Mouse (Mus musculus) stomach, embryonic 16.5 days (tissue): ENCODE data around the gene Npc1l1. TPM values are rescaled to one million over a fixed set of nuclear protein-coding genes. Genes with fewer than 3 reads are reported as not detected.

Experiments
- ATAC-seq: fragments of 200-750 bp; cut with Nextera tagmentation; 2 replicates; pipeline ENCODE4 v1.8.0; 2017; ENCODE audit warnings: moderate number of reproducible peaks, moderate TSS enrichment; ENCODE audit not compliant: insufficient read depth, low FRiP score
- H3K27ac ChIP-seq: fragments of 300-500 bp; sonication (generic); 2 replicates; pipeline ENCODE4 v1.5.1; 2014; ENCODE audit warnings: low read length
- H3K27me3 ChIP-seq: fragments of 300-500 bp; sonication (generic); 2 replicates; pipeline ENCODE4 v1.6.1; 2014; ENCODE audit warnings: low read length, control low read depth, mixed read lengths; ENCODE audit not compliant: control insufficient read depth, insufficient read depth
- H3K36me3 ChIP-seq: fragments of 300-500 bp; sonication (generic); 2 replicates; pipeline ENCODE4 v1.6.1; 2014; ENCODE audit warnings: low read length; ENCODE audit not compliant: control insufficient read depth, insufficient read depth
- H3K4me1 ChIP-seq: fragments of 300-500 bp; sonication (generic); 2 replicates; pipeline ENCODE4 v1.6.1; 2014; ENCODE audit warnings: low read length, control low read depth, mixed read lengths; ENCODE audit not compliant: control insufficient read depth, insufficient read depth
- H3K4me2 ChIP-seq: fragments of 300-500 bp; sonication (generic); 2 replicates; pipeline ENCODE4 v1.6.1; 2014; ENCODE audit warnings: low read depth, low read length, mixed read lengths
- H3K4me3 ChIP-seq: fragments of 300-500 bp; sonication (generic); replicated peaks from 2 replicates; pipeline ENCODE4 v1.5.1; 2014; ENCODE audit warnings: mild to moderate bottlenecking, low read length
- H3K9ac ChIP-seq: fragments of 300-500 bp; sonication (generic); 2 replicates; pipeline ENCODE4 v1.6.1; 2014; ENCODE audit warnings: low read length
- H3K9me3 ChIP-seq: fragments of 300-500 bp; sonication (generic); replicated peaks from 2 replicates; pipeline ENCODE4 v1.6.1; 2016; ENCODE audit warnings: low read length, control low read depth; ENCODE audit not compliant: control insufficient read depth
- WGBS: fragments of 180-500 bp; shearing (Covaris S2); extraction: QIAGEN DNeasy Blood & Tissue Kit; methylation state at CpG from one replicate; pipeline ENCODE4 v1.1.7; 2014; 5-methylcytosine and 5-hydroxymethylcytosine counted together
- polyA plus RNA-seq: library from polyadenylated mRNA; unstranded; fragments of >200 nt; fragmentation: Nextera tagmentation; extraction: Ambion mirVana; gene quantifications from 2 replicates; pipeline ENCODE4 v1.2.1, GENCODE M21; 2015

Npc1l1 gene
- polyA plus RNA-seq, 1 experiment from 2014 or later: 3.5 TPM

- H3K27me3 ChIP-seq: no peaks in the 10 kb centered on the region
- H3K36me3 ChIP-seq: no peaks in the 10 kb centered on the region
- 89% methylated on average over 8 of the region's 8 CpGs for WGBS
- H3K9ac ChIP-seq: no peak overlapping the region
- H3K9me3 ChIP-seq: no peaks in the 10 kb centered on the region
- no peak for ATAC-seq
- peaks cover 8% of the 10 kb centered on the region for H3K4me1 ChIP-seq
- H3K4me3 ChIP-seq: no peak overlapping the region
- no peak overlapping the region for H3K4me2 ChIP-seq
- no peak overlapping the region for H3K27ac ChIP-seq
Observed at GRCm38 (mm10) chr11:6196780-6197179, 33.2 kb downstream of the Npc1l1 start.

- no peak; the same call in 1 of the 2 replicates for ATAC-seq
- Histone ChIP-seq H3K27ac (no peak overlapping the region), H3K9me3 (no peaks in the 10 kb centered on the region), H3K36me3 (no peaks in the 10 kb centered on the region), H3K4me2 (no peak overlapping the region), H3K9ac (no peak overlapping the region), H3K27me3 (no peaks in the 10 kb centered on the region), H3K4me1 (peaks cover 8% of the 10 kb centered on the region), H3K4me3 (no peak overlapping the region)
- 8% methylated on average over 2 of the region's 2 CpGs for WGBS
Observed at GRCm38 (mm10) chr11:6187878-6188277, 42.1 kb downstream of the Npc1l1 start.

GRCm38 (mm10) chr11:6187399-6187798 lies 42.5 kb downstream of the Npc1l1 start:
- Histone ChIP-seq H3K27me3 (no peaks in the 10 kb centered on the region), H3K36me3 (no peaks in the 10 kb centered on the region), H3K4me3 (no peak overlapping the region), H3K9ac (no peak overlapping the region), H3K9me3 (no peaks in the 10 kb centered on the region), H3K4me1 (peaks cover 8% of the 10 kb centered on the region), H3K4me2 (no peak overlapping the region), H3K27ac (no peak overlapping the region)
- ATAC-seq: no peak
- WGBS: 89% methylated on average over 3 of the region's 3 CpGs

- Histone ChIP-seq H3K4me2 (no peak overlapping the region), H3K36me3 (no peaks in the 10 kb centered on the region), H3K4me1 (peaks cover 12% of the 10 kb centered on the region), H3K27me3 (no peaks in the 10 kb centered on the region), H3K9me3 (no peaks in the 10 kb centered on the region), H3K4me3 (no peak overlapping the region), H3K27ac (no peak overlapping the region), H3K9ac (no peak overlapping the region)
- no peak for ATAC-seq
- 53% methylated on average over 11 of the region's 11 CpGs for WGBS
Observed at GRCm38 (mm10) chr11:6184202-6184935, 45.6 kb downstream of the Npc1l1 start.

- no peaks in the 10 kb centered on the region for H3K27me3 ChIP-seq
- ATAC-seq: no peak
- no peak overlapping the region for H3K4me2 ChIP-seq
- no peak overlapping the region for H3K27ac ChIP-seq
- 81% methylated on average over 2 of the region's 2 CpGs for WGBS
- H3K4me3 ChIP-seq: no peak overlapping the region
- H3K36me3 ChIP-seq: no peaks in the 10 kb centered on the region
- no peak overlapping the region for H3K9ac ChIP-seq
- no peaks in the 10 kb centered on the region for H3K9me3 ChIP-seq
- peaks cover 18% of the 10 kb centered on the region for H3K4me1 ChIP-seq
Observed at GRCm38 (mm10) chr11:6183246-6183645, 46.7 kb downstream of the Npc1l1 start.

- H3K4me1 ChIP-seq: peaks cover 18% of the 10 kb centered on the region
Observed at GRCm38 (mm10) chr11:6180811-6181399, 49.0 kb downstream of the Npc1l1 start.

GRCm38 (mm10) chr11:6179194-6179593 lies 50.7 kb downstream of the Npc1l1 start:
- Histone ChIP-seq H3K27me3 (no peaks in the 10 kb centered on the region), H3K4me2 (no peak overlapping the region), H3K9ac (peak overlapping the region; percentile 29; the same call in 1 of the 2 replicates), H3K36me3 (no peaks in the 10 kb centered on the region), H3K4me1 (peaks cover 20% of the 10 kb centered on the region), H3K27ac (no peak overlapping the region; the same call in 1 of the 2 replicates), H3K4me3 (no peak overlapping the region), H3K9me3 (no peaks in the 10 kb centered on the region)
- ATAC-seq: no peak
- WGBS: 20% methylated on average over 8 of the region's 8 CpGs

More at GRCm38 (mm10) chr11:6180811-6181399, 49.0 kb downstream of the Npc1l1 start:
- H3K9ac ChIP-seq: no peak overlapping the region
- H3K4me3 ChIP-seq: no peak overlapping the region
- H3K36me3 ChIP-seq: no peaks in the 10 kb centered on the region
- H3K27me3 ChIP-seq: no peaks in the 10 kb centered on the region
- H3K9me3 ChIP-seq: no peaks in the 10 kb centered on the region
- no peak for ATAC-seq
- 55% methylated on average over 6 of the region's 6 CpGs for WGBS
- H3K4me2 ChIP-seq: no peak overlapping the region
- no peak overlapping the region for H3K27ac ChIP-seq

- WGBS: 32% methylated on average over 2 of the region's 2 CpGs
- H3K4me2 ChIP-seq: no peak overlapping the region
- no peaks in the 10 kb centered on the region for H3K9me3 ChIP-seq
- H3K27ac ChIP-seq: no peak overlapping the region; the same call in 1 of the 2 replicates
- no peak overlapping the region for H3K9ac ChIP-seq
- no peak for ATAC-seq
- H3K4me3 ChIP-seq: no peak overlapping the region
- H3K36me3 ChIP-seq: no peaks in the 10 kb centered on the region
- H3K4me1 ChIP-seq: peaks cover 16% of the 10 kb centered on the region
- no peaks in the 10 kb centered on the region for H3K27me3 ChIP-seq
Observed at GRCm38 (mm10) chr11:6178673-6179166, 51.2 kb downstream of the Npc1l1 start.

GRCm38 (mm10) chr11:6177781-6178420 lies 52.0 kb downstream of the Npc1l1 start:
- Histone ChIP-seq H3K4me3 (no peak overlapping the region), H3K27me3 (no peaks in the 10 kb centered on the region), H3K4me2 (no peak overlapping the region), H3K9ac (no peak overlapping the region), H3K36me3 (no peaks in the 10 kb centered on the region), H3K27ac (no peak overlapping the region), H3K4me1 (peaks cover 16% of the 10 kb centered on the region), H3K9me3 (no peaks in the 10 kb centered on the region)
- 84% methylated on average over 8 of the region's 8 CpGs for WGBS
- no peak for ATAC-seq
